Mouse (Mus musculus): ENCODE data around the gene Cacna2d2. TPM values are rescaled to one million over a fixed set of nuclear protein-coding genes. Genes with fewer than 3 reads are reported as not detected.

Gene Cacna2d2
- polyA plus RNA-seq, 1 experiment from 2014 or later = 10.2 TPM

- WGBS = under 1% methylated on average over 35 of the region's 35 CpGs
- no peaks in the 10 kb centered on the region for H3K9me3 ChIP-seq
- ATAC-seq (replicated peaks) = peak; percentile 82
- H3K4me2 ChIP-seq = peak overlapping the region; percentile 73
- peak overlapping the region; percentile 35 for H3K4me3 ChIP-seq
- H3K27ac ChIP-seq = peak overlapping the region; percentile 80
- peaks cover 25% of the 10 kb centered on the region for H3K4me1 ChIP-seq
- peak overlapping the region; percentile 48 for H3K9ac ChIP-seq
- peaks cover 29% of the 10 kb centered on the region for H3K27me3 ChIP-seq (replicated peaks)
- no peaks in the 10 kb centered on the region for H3K36me3 ChIP-seq (replicated peaks)
Observed at GRCm38 (mm10) chr9:107377961-107378512, 21.4 kb upstream of the Cacna2d2 start.

GRCm38 (mm10) chr9:107381723-107382122, 17.7 kb upstream of the Cacna2d2 start:
- H3K27me3 ChIP-seq (replicated peaks) = peaks cover 30% of the 10 kb centered on the region
- no peak for ATAC-seq (replicated peaks)
- 11% methylated on average over 8 of the region's 8 CpGs for WGBS

GRCm38 (mm10) chr9:107384396-107384795, 15.0 kb upstream of the Cacna2d2 start:
- H3K4me3 ChIP-seq = no peak overlapping the region
- H3K36me3 ChIP-seq (replicated peaks) = no peaks in the 10 kb centered on the region
- H3K9ac ChIP-seq = no peak overlapping the region
- no peaks in the 10 kb centered on the region for H3K9me3 ChIP-seq
- WGBS = 19% methylated on average over 3 of the region's 3 CpGs
- no peak overlapping the region for H3K4me2 ChIP-seq
- H3K27me3 ChIP-seq (replicated peaks) = peaks cover 28% of the 10 kb centered on the region
- ATAC-seq (replicated peaks) = no peak
- peaks cover 11% of the 10 kb centered on the region for H3K4me1 ChIP-seq
- H3K27ac ChIP-seq = no peak overlapping the region

More at GRCm38 (mm10) chr9:107381723-107382122, 17.7 kb upstream of the Cacna2d2 start:
- no peaks in the 10 kb centered on the region for H3K9me3 ChIP-seq
- H3K9ac ChIP-seq = no peak overlapping the region
- H3K4me3 ChIP-seq = no peak overlapping the region
- no peak overlapping the region for H3K4me2 ChIP-seq
- H3K36me3 ChIP-seq (replicated peaks) = no peaks in the 10 kb centered on the region
- H3K27ac ChIP-seq = no peak overlapping the region
- H3K4me1 ChIP-seq = peaks cover 21% of the 10 kb centered on the region

GRCm38 (mm10) chr9:107386722-107387121, 12.7 kb upstream of the Cacna2d2 start:
- Histone ChIP-seq H3K4me1 (peaks cover 17% of the 10 kb centered on the region), H3K36me3 (replicated peaks) (no peaks in the 10 kb centered on the region), H3K4me2 (no peak overlapping the region), H3K9ac (no peak overlapping the region), H3K27ac (no peak overlapping the region), H3K9me3 (no peaks in the 10 kb centered on the region), H3K4me3 (no peak overlapping the region), H3K27me3 (replicated peaks) (0 out of 2 replicates have a peak, but pooled peaks cover 10% of the 10 kb centered on the region)
- ATAC-seq (replicated peaks) = no peak
- WGBS = 68% methylated on average over 3 of the region's 3 CpGs

GRCm38 (mm10) chr9:107387708-107388107, 11.7 kb upstream of the Cacna2d2 start:
- Histone ChIP-seq H3K27me3 (replicated peaks) (0 out of 2 replicates have a peak, but pooled peaks cover 3% of the 10 kb centered on the region), H3K9me3 (no peaks in the 10 kb centered on the region), H3K4me3 (no peak overlapping the region), H3K4me2 (no peak overlapping the region), H3K9ac (no peak overlapping the region), H3K4me1 (peaks cover 11% of the 10 kb centered on the region), H3K27ac (no peak overlapping the region), H3K36me3 (replicated peaks) (no peaks in the 10 kb centered on the region)
- WGBS = 90% methylated on average over 3 of the region's 3 CpGs
- no peak for ATAC-seq (replicated peaks)

- Histone ChIP-seq H3K4me3 (no peak overlapping the region), H3K9me3 (no peaks in the 10 kb centered on the region), H3K27ac (no peak overlapping the region), H3K4me2 (no peak overlapping the region), H3K36me3 (replicated peaks) (no peaks in the 10 kb centered on the region), H3K4me1 (peaks cover 10% of the 10 kb centered on the region), H3K9ac (no peak overlapping the region), H3K27me3 (replicated peaks) (no peaks in the 10 kb centered on the region)
- 38% methylated on average over 2 of the region's 2 CpGs for WGBS
- ATAC-seq (replicated peaks) = no peak
Observed at GRCm38 (mm10) chr9:107388263-107388662, 11.1 kb upstream of the Cacna2d2 start.

GRCm38 (mm10) chr9:107396397-107396796, 3.0 kb upstream of the Cacna2d2 start:
- Histone ChIP-seq H3K27me3 (replicated peaks) (peaks cover 3% of the 10 kb centered on the region; the same call in 1 of the 2 replicates), H3K36me3 (replicated peaks) (no peaks in the 10 kb centered on the region), H3K27ac (no peak overlapping the region), H3K4me3 (no peak overlapping the region), H3K4me1 (peaks cover 19% of the 10 kb centered on the region), H3K9me3 (no peaks in the 10 kb centered on the region), H3K4me2 (no peak overlapping the region), H3K9ac (no peak overlapping the region)
- ATAC-seq (replicated peaks) = no peak
- 36% methylated on average over 4 of the region's 4 CpGs for WGBS

GRCm38 (mm10) chr9:107398968-107399367, 444 bp upstream of the Cacna2d2 start:
- ATAC-seq (replicated peaks) = no peak
- Histone ChIP-seq H3K36me3 (replicated peaks) (no peaks in the 10 kb centered on the region), H3K9ac (peak overlapping the region; percentile 83; the same call in 1 of the 2 replicates), H3K4me1 (peaks cover 43% of the 10 kb centered on the region), H3K9me3 (no peaks in the 10 kb centered on the region), H3K27me3 (replicated peaks) (peaks cover 3% of the 10 kb centered on the region; the same call in 1 of the 2 replicates), H3K4me2 (peak overlapping the region; percentile 88), H3K4me3 (peak overlapping the region; percentile 86; the same call in 1 of the 2 replicates), H3K27ac (peak overlapping the region; percentile 76)
- WGBS = 20% methylated on average over 11 of the region's 11 CpGs

GRCm38 (mm10) chr9:107400060-107400511, 674 bp downstream of the Cacna2d2 start:
- WGBS = 0% methylated on average over 40 of the region's 45 CpGs
- Histone ChIP-seq H3K4me1 (peaks cover 43% of the 10 kb centered on the region), H3K4me3 (peak overlapping the region; percentile 86), H3K9ac (peak overlapping the region; percentile 83), H3K27me3 (replicated peaks) (peaks cover 3% of the 10 kb centered on the region; the same call in 1 of the 2 replicates), H3K36me3 (replicated peaks) (no peaks in the 10 kb centered on the region), H3K9me3 (no peaks in the 10 kb centered on the region), H3K27ac (peak overlapping the region; percentile 76), H3K4me2 (peak overlapping the region; percentile 88)
- ATAC-seq (replicated peaks) = peak; percentile 45

GRCm38 (mm10) chr9:107400666-107401285, 1.4 kb downstream of the Cacna2d2 start:
- Histone ChIP-seq H3K9ac (peak overlapping the region; percentile 83), H3K36me3 (replicated peaks) (no peaks in the 10 kb centered on the region), H3K4me3 (peak overlapping the region; percentile 86), H3K4me2 (peak overlapping the region; percentile 88), H3K9me3 (no peaks in the 10 kb centered on the region), H3K4me1 (peaks cover 47% of the 10 kb centered on the region), H3K27me3 (replicated peaks) (peaks cover 3% of the 10 kb centered on the region; the same call in 1 of the 2 replicates), H3K27ac (peak overlapping the region; percentile 76; the same call in 1 of the 2 replicates)
- 18% methylated on average over 13 of the region's 13 CpGs for WGBS
- no peak for ATAC-seq (replicated peaks)

GRCm38 (mm10) chr9:107403116-107403515, 3.7 kb downstream of the Cacna2d2 start:
- Histone ChIP-seq H3K9me3 (no peaks in the 10 kb centered on the region), H3K4me1 (peaks cover 50% of the 10 kb centered on the region), H3K9ac (no peak overlapping the region), H3K4me3 (peak overlapping the region; percentile 86), H3K27me3 (replicated peaks) (peaks cover 3% of the 10 kb centered on the region; the same call in 1 of the 2 replicates), H3K27ac (peak overlapping the region; percentile 55), H3K4me2 (peak overlapping the region; percentile 88), H3K36me3 (replicated peaks) (no peaks in the 10 kb centered on the region)
- no peak for ATAC-seq (replicated peaks)
- WGBS = 65% methylated on average over 7 of the region's 7 CpGs

- H3K9ac ChIP-seq = no peak overlapping the region
- no peak overlapping the region for H3K4me3 ChIP-seq
- no peak overlapping the region for H3K27ac ChIP-seq
- WGBS = 86% methylated on average over 4 of the region's 4 CpGs
- no peak for ATAC-seq (replicated peaks)
- H3K4me1 ChIP-seq = peaks cover 7% of the 10 kb centered on the region; the same call in 1 of the 2 replicates
- H3K36me3 ChIP-seq (replicated peaks) = no peaks in the 10 kb centered on the region
- no peaks in the 10 kb centered on the region for H3K9me3 ChIP-seq
- no peaks in the 10 kb centered on the region for H3K27me3 ChIP-seq (replicated peaks)
- no peak overlapping the region for H3K4me2 ChIP-seq
Observed at GRCm38 (mm10) chr9:107409449-107409848, 10.0 kb downstream of the Cacna2d2 start.
